Comparison of ENCODE assay signal across 17 mouse cellular contexts in the genomic region with DNA sequence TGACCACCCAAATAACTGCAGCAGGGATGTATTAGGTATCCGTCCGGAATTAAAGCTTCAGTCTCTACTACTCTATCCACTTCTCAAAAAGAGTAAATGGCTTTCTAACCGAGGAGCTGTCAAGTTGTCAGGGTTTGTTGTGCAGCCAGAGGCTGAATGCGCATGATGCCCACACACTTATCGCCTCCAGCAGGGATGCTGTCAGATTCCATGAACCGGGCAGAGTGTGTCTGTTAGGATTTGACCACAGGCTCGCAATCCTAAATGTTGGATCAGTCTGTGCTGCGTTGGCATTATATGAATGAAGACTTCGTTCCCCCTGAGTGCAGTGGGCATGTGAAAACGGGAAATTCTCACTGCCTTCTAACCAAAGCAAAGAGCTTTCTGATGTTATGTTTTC.
DNase-seq lines count a peak whose midpoint lies in the region; ATAC-seq lines count a peak whose summit lies in the region.
"Had no signal": no experiment of that assay in that cellular context is flagged by ENCODE, and none has a peak within 500 bp of the region (broad histone marks: within the 10 kb centered on the region; RNA-seq: fewer than 3 reads in every experiment).

No protein-coding gene starts in this region.

- ATAC-seq in cerebellum, adult (ENCODE audit: insufficient number of reproducible peaks, low FRiP score, low TSS enrichment), result peak; percentile 63
- no peak for ATAC-seq in hindbrain, embryonic 15.5 days (ENCODE audit: low FRiP score, low read depth)
- ATAC-seq in hindbrain, embryonic 11.5 days (ENCODE audit: low FRiP score), result no peak
- ATAC-seq in midbrain, embryonic 13.5 days, result 0 out of 2 replicates have a peak, but pooled peaks have one; percentile 20
- ATAC-seq: inflammation-experienced regulatory T-cells, adult 6 months had no signal

- DNase-seq in cerebellum, adult 11-12 months, result no peak
- DNase-seq in hindbrain, embryonic 11.5 days (ENCODE audit: low spot score), result no peak
- peak; percentile 76 for DNase-seq in Muller cell, postnatal 12 days (ENCODE audit: inconsistent ontology term)
- DNase-seq in testis, postnatal 14 days (ENCODE audit: low spot score), result no peak
- no peak for DNase-seq in embryo, embryonic 9.5 days (ENCODE audit: extremely low spot score)
- DNase-seq: adrenal gland, postnatal 10 days; heart, postnatal 10 days; liver; lung, adult 18-20 months; thymus, postnatal 4 days had no signal

- 59% methylated on average over 10 of the region's 10 CpGs for WGBS in hindbrain, embryonic 15.5 days
- WGBS in hindbrain, embryonic 11.5 days, result 71% methylated on average over 10 of the region's 10 CpGs
- 58% methylated on average over 10 of the region's 10 CpGs for WGBS in midbrain, embryonic 13.5 days

- no peaks in the 10 kb centered on the region for H3K4me1 ChIP-seq in hindbrain, embryonic 15.5 days (replicated peaks)
- H3K4me1 ChIP-seq in hindbrain, embryonic 11.5 days (replicated peaks; ENCODE audit: control insufficient read depth, insufficient read depth, low read length), result no peaks in the 10 kb centered on the region
- 0 out of 2 replicates have a peak, but pooled peaks cover 2% of the 10 kb centered on the region for H3K4me1 ChIP-seq in midbrain, embryonic 13.5 days (replicated peaks)
- H3K4me1 ChIP-seq: kidney, embryonic 15.5 days had no signal

- no peaks in the 10 kb centered on the region for H3K27me3 ChIP-seq in hindbrain, embryonic 15.5 days
- no peaks in the 10 kb centered on the region for H3K27me3 ChIP-seq in hindbrain, embryonic 11.5 days (ENCODE audit: control insufficient read depth, insufficient read depth, low read length)
- H3K27me3 ChIP-seq in midbrain, embryonic 13.5 days, result no peaks in the 10 kb centered on the region
- H3K27me3 ChIP-seq: kidney, embryonic 15.5 days had no signal

- H3K4me3 ChIP-seq in hindbrain, embryonic 15.5 days, result no peak overlapping the region
- H3K4me3 ChIP-seq in hindbrain, embryonic 11.5 days (ENCODE audit: low read depth, low read length), result no peak overlapping the region
- no peak overlapping the region for H3K4me3 ChIP-seq in midbrain, embryonic 13.5 days (replicated peaks)
- H3K4me3 ChIP-seq: kidney, embryonic 15.5 days had no signal

- H3K9ac ChIP-seq in hindbrain, embryonic 15.5 days, result no peak overlapping the region
- H3K9ac ChIP-seq in hindbrain, embryonic 11.5 days (ENCODE audit: low read depth, low read length), result no peak overlapping the region
- H3K9ac ChIP-seq in midbrain, embryonic 13.5 days (replicated peaks), result no peak overlapping the region
- H3K9ac ChIP-seq: kidney, embryonic 15.5 days had no signal

- no peaks in the 10 kb centered on the region for H3K9me3 ChIP-seq in hindbrain, embryonic 15.5 days
- no peaks in the 10 kb centered on the region for H3K9me3 ChIP-seq in hindbrain, embryonic 11.5 days (ENCODE audit: control insufficient read depth, low read length)
- H3K9me3 ChIP-seq in midbrain, embryonic 13.5 days, result no peaks in the 10 kb centered on the region
- H3K9me3 ChIP-seq: kidney, embryonic 15.5 days had no signal

- H3K27ac ChIP-seq in hindbrain, embryonic 15.5 days (replicated peaks), result 0 out of 2 replicates have a peak overlapping the region, but pooled peaks have one; percentile 34
- H3K27ac ChIP-seq in hindbrain, embryonic 11.5 days (ENCODE audit: low read depth, low read length), result no peak overlapping the region
- H3K27ac ChIP-seq in midbrain, embryonic 13.5 days, result no peak overlapping the region
- H3K27ac ChIP-seq: kidney, embryonic 15.5 days; macrophage; stomach, postnatal 0 days had no signal

- no peaks in the 10 kb centered on the region for H3K36me3 ChIP-seq in hindbrain, embryonic 15.5 days
- H3K36me3 ChIP-seq in hindbrain, embryonic 11.5 days (ENCODE audit: control insufficient read depth, insufficient read depth, low read length), result no peaks in the 10 kb centered on the region
- H3K36me3 ChIP-seq in midbrain, embryonic 13.5 days, result no peaks in the 10 kb centered on the region
- H3K36me3 ChIP-seq: kidney, embryonic 15.5 days had no signal

- peak overlapping the region; percentile 21; the same call in 1 of the 2 replicates for H3K4me2 ChIP-seq in hindbrain, embryonic 15.5 days
- no peak overlapping the region for H3K4me2 ChIP-seq in hindbrain, embryonic 11.5 days (replicated peaks; ENCODE audit: low read depth, low read length)
- H3K4me2 ChIP-seq in midbrain, embryonic 13.5 days (replicated peaks), result no peak overlapping the region
- H3K4me2 ChIP-seq: kidney, embryonic 15.5 days had no signal

Comparison
In these comparisons a context has a peak if more than half of its experiments do, and no peak if none do; other contexts are left out.
1. ATAC-seq: peak in cerebellum, adult (single experiment) and midbrain, embryonic 13.5 days (single experiment); none in hindbrain, embryonic 15.5 days (single experiment) and hindbrain, embryonic 11.5 days (single experiment).